Mouse (Mus musculus) CH12F3 (cell line): ENCODE data around the gene Olfr601.
"Not testable (repeated sequence)": the region's sequence is repeated elsewhere in the genome, so short reads cannot be mapped to it uniquely, and the experiment has no call there.

Source experiments
- in situ Hi-C: fragments of 300-500 bp; cut with MboI; formaldehyde crosslinking; loops from 2 replicates; pipeline ENCODE4 v1.14.3; 2020; ENCODE audit warnings: low sequenced_read_pairs

Gene Olfr601

DNA sequence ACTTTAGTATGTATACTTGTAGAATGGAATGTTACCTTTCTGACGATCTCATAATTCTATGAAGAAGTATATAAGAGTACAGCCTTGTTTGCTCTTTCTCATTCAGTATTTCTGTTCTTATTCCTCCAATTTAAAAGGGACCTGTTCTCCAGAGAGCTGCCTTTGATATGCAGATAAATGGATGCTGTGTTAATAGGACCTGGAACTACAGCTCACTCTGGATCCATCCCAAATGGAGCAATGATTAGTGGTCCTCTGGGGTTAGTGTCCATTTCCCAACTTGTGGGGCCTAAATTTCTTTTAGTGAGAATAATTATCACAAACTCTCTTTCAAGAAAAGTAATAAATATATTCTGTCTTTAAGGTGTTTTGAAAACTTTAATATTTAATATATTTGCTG is at the start of gene Olfr601:
TSS of gene Olfr601 (minus strand) at position 101 of the 400 bp plus-strand sequence.
- in situ Hi-C loops, result no loop called here

DNA sequence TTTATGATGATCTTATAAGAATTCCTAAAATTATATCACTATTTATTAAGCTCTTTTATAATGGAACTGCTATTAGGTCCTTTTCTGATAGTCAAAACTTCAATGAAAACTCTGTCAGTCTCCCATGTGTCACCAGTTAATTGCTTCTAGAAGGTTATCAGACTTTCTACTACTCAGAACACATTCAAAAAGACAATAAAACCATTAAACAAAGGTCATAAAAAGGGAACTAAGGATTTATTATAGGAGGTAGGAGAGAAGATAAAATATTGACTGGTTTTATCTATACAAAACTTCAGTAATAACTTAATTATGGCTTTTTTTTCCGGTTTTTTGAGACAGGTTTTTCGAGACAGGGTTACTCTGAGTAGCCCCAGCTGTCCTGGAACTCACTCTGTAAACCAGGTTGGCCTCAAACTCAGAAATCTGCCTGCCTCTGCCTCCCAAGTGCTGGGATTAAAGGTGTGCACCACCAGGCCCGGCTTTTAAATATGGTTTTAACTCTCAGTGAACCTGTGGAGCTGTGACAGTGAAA is 44.1 kb upstream of the Olfr601 start:
- in situ Hi-C loops, result not testable (repeated sequence)

DNA sequence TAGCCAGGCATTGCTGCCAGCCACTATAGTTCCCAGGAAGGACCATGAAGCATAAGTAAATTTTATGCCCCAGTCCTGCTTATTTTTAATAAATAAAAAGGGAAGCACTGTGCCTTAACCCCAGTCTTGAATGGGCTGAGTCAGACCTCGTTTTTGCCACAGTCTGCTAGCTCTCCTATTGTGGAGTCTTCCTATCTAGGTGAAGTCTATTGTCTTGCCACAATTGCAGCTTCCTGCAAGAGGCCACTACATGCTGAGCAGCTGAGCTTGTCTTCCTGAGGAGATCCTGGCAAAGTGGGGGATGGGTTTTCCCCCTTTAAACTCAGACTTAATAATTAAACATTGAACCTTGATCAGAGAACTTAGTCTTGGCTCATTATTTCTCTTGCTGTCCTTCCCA is 36.5 kb upstream of the Olfr601 start:
- in situ Hi-C loops, result no loop called here

DNA sequence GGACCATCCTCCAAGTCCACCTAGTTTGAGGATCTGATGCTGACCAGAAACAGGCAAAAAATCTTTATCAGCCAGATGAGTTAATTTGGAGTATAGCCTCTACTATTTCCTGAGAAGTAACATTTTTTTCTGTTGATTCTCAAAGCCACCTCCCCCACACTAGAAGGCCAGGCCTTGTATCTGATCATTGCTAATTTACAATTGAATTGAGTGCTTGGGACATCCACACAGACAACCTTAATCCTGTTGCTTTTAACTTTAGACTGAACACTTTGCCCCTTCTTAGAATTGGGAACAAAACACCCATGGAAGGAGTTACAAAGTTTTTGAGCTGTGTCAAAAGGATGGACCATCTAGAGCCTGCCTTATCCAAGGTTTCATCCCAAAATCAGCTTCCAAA is 35.3 kb upstream of the Olfr601 start:
- in situ Hi-C loops, result no loop called here

DNA sequence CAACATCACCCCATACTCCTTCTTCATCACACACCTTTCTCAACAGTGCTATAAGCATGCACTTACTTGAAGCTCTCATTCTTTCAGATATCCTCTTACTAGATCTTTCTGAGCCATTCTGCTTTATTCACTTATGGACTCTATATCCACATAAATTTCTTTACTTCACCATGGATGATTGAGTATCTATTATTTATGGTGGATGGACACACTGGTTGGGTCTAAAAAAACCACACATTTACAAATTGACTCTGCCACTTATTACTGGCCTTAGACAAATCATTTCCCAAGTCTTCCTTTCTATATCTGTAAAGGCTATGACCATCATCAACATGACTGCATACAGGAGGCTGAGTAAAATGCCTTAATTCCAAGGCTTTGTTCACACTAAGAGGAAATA is 23.6 kb upstream of the Olfr601 start, which contains the start of gene Olfr603:
TSS of gene Olfr603 (minus strand) at position 101 of the 400 bp plus-strand sequence.
- in situ Hi-C loops, result no loop called here

DNA sequence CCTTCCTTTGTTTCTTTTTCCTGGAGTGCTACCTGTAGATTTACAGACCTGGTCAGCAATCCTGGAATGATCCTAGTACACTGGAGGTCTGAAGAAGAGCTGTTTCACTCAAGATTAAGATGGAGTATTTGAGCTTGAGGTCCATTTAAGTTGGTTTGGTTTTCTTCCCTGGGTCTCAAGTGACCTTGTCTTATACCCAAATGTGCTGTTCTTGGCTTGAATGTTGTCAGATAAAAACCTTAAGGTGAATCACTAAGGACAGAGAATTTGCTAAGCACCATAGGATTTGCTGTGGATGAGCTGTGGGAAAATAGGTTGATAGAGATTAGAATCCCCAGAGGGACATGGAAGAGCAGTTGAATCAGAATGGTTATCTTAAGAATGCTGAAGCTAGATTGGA is 12.9 kb downstream of the Olfr601 start, which contains the start of gene Olfr600:
TSS of gene Olfr600 (minus strand) at position 101 of the 400 bp plus-strand sequence.
- in situ Hi-C loops, result no loop called here

DNA sequence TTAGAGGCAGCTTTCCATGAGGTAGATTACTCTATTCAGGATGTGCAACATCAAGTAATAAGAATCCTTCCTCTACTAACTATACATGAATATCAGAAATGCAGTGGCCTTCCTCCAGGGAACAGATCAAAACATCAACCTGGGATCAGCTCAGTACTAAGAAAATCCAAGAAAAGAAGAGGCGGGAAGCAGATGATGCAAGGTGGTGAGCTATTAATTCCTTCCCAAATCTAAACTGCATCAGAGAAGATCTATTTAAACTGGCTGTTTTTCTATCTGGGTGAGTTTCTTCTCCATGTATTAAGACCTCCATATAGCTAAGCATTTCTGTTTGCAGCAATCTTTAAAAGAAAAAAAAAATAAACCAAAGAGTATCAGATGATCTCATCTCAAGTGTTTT is 26.8 kb downstream of the Olfr601 start, which contains the start of gene Olfr599:
TSS of gene Olfr599 (plus strand) at position 301 of the 400 bp plus-strand sequence.
- in situ Hi-C loops, result no loop called here

DNA sequence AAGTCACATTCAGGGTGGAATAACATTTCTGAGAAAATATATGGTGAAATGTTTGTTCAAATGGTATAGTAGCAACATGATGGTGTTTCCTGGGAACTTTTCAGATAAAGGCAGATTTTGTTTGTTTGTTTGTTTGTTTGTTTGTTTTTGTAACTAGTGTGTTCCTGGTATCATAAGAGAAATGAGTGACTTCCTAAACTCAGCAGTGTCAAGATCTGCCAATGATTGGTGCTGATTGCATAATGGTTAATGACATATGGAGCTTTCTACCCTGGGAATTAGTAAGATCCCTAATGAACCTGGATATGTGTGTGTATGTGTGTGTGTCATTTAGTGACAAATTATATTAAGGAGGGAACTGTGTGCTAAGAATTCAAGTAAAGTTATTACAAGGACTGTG is 39.2 kb downstream of the Olfr601 start, which contains the start of gene Olfr598:
TSS of gene Olfr598 (plus strand) at position 301 of the 400 bp plus-strand sequence.
- in situ Hi-C loops, result no loop called here

DNA sequence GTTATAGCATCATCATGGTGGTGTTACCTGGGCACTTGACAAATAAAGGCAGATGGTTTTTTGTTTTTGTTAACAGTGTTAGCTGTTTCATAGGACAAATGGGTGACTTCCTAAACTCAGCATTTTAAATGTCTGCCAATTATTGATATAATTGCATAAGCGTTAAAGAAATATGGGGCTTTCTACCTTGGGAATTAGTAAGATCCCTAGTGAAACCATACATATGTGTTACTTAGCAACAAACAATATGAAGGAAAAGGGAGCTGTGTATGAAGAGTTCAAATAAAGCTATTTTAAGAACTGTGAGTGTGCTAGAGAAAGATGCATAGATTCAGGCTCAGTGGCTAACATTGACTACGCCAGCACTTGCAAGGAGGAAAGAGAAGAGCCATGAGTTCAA is 46.4 kb downstream of the Olfr601 start, which contains the start of gene Olfr597:
TSS of gene Olfr597 (plus strand) at position 301 of the 400 bp plus-strand sequence.
- in situ Hi-C loops, result not testable (repeated sequence)
